Mouse (Mus musculus): ENCODE measurements around the gene Pelp1. TPM values are rescaled to one million over a fixed set of nuclear protein-coding genes. Genes with fewer than 3 reads are reported as not detected.

Pelp1 gene
- polyA plus RNA-seq, 2 experiments = 9.6 to 12.1 TPM

GRCm38 (mm10) chr11:70441882-70442281 is 32.1 kb upstream of the Pelp1 start:
- no peak overlapping the region for H3K9ac ChIP-seq (replicated peaks)
- H3K36me3 ChIP-seq (replicated peaks; ENCODE audit: control insufficient read depth, insufficient read depth, low read depth) = peaks cover 2% of the 10 kb centered on the region; the same call in 1 of the 2 replicates
- H3K27me3 ChIP-seq (ENCODE audit: control insufficient read depth, insufficient read depth, low read length) = no peaks in the 10 kb centered on the region
- H3K4me3 ChIP-seq (ENCODE audit: insufficient read depth in 1 of 2, low read depth in 2 of 2, low read length in 2 of 2) = no peak overlapping the region
- H3K27ac ChIP-seq = no peak overlapping the region
- no peaks in the 10 kb centered on the region for H3K9me3 ChIP-seq (ENCODE audit: control insufficient read depth, low read length)
- ATAC-seq (ENCODE audit: insufficient read depth) (no peak), DNase-seq (ENCODE audit: low read depth in 3 of 3, low spot score in 3 of 3) (no peak)
- peaks cover 0 to 20% of the 10 kb centered on the region in 2 experiments; a peak in 1 of 4 replicates for H3K4me1 ChIP-seq (replicated peaks; ENCODE audit: control insufficient read depth in 2 of 2, insufficient read depth in 2 of 2, low read length in 1 of 2)
- TF ChIP-seq EP300 (IDR thresholded peaks at IDR 0.05; ENCODE audit: low read depth) = no peak
- no peak overlapping the region for H3K4me2 ChIP-seq (ENCODE audit: low read depth)
- WGBS (ENCODE audit: insufficient replicate concordance) = 74% methylated on average over 7 of the region's 7 CpGs

- TF ChIP-seq CTCF (IDR thresholded peaks at IDR 0.05; ENCODE audit: low read depth) (no peak), EP300 (IDR thresholded peaks at IDR 0.05; ENCODE audit: low read depth) (no peak)
- Histone ChIP-seq H3K27me3 (ENCODE audit: control insufficient read depth, insufficient read depth, low read length) (no peaks in the 10 kb centered on the region), H3K4me2 (ENCODE audit: low read depth) (no peak overlapping the region), H3K36me3 (replicated peaks; ENCODE audit: control insufficient read depth, insufficient read depth, low read depth) (peaks cover 2% of the 10 kb centered on the region; the same call in 1 of the 2 replicates), H3K9ac (replicated peaks) (no peak overlapping the region), H3K4me1 (replicated peaks; ENCODE audit: control insufficient read depth in 2 of 2, insufficient read depth in 2 of 2, low read length in 1 of 2) (peaks cover 0 to 14% of the 10 kb centered on the region in 2 experiments; a peak in 1 of 4 replicates), H3K27ac (no peak overlapping the region), H3K4me3 (ENCODE audit: insufficient read depth in 1 of 2, low read depth in 2 of 2, low read length in 2 of 2) (no peak overlapping the region), H3K9me3 (ENCODE audit: control insufficient read depth, low read length) (no peaks in the 10 kb centered on the region)
- WGBS (ENCODE audit: insufficient replicate concordance) = 71% methylated on average over 4 of the region's 4 CpGs
- DNase-seq (ENCODE audit: low read depth in 3 of 3, low spot score in 3 of 3) (no peak), ATAC-seq (ENCODE audit: insufficient read depth) (no peak)
These were observed 30.8 kb upstream of the Pelp1 start for GRCm38 (mm10) chr11:70440637-70441036.

GRCm38 (mm10) chr11:70438728-70439374 is 29.0 kb upstream of the Pelp1 start:
- H3K27me3 ChIP-seq (ENCODE audit: control insufficient read depth, insufficient read depth, low read length) = no peaks in the 10 kb centered on the region
- no peak overlapping the region for H3K9ac ChIP-seq (replicated peaks)
- 69% methylated on average over 7 of the region's 7 CpGs for WGBS (ENCODE audit: insufficient replicate concordance)
- peaks cover 2% of the 10 kb centered on the region; the same call in 1 of the 2 replicates for H3K36me3 ChIP-seq (replicated peaks; ENCODE audit: control insufficient read depth, insufficient read depth, low read depth)
- no peaks in the 10 kb centered on the region for H3K9me3 ChIP-seq (ENCODE audit: control insufficient read depth, low read length)
- no peak overlapping the region for H3K27ac ChIP-seq
- H3K4me3 ChIP-seq (ENCODE audit: insufficient read depth in 1 of 2, low read depth in 2 of 2, low read length in 2 of 2) = no peak overlapping the region
- H3K4me2 ChIP-seq (ENCODE audit: low read depth) = no peak overlapping the region
- peaks cover 0 to 4% of the 10 kb centered on the region in 2 experiments; a peak in 1 of 4 replicates for H3K4me1 ChIP-seq (replicated peaks; ENCODE audit: control insufficient read depth in 2 of 2, insufficient read depth in 2 of 2, low read length in 1 of 2)
- DNase-seq (ENCODE audit: low read depth in 3 of 3, low spot score in 3 of 3) (no peak), ATAC-seq (ENCODE audit: insufficient read depth) (no peak)
- TF ChIP-seq CTCF (IDR thresholded peaks at IDR 0.05; ENCODE audit: low read depth) (no peak), EP300 (IDR thresholded peaks at IDR 0.05; ENCODE audit: low read depth) (no peak)

GRCm38 (mm10) chr11:70437426-70437825 is 27.6 kb upstream of the Pelp1 start:
- Histone ChIP-seq H3K4me2 (ENCODE audit: low read depth) (no peak overlapping the region), H3K36me3 (replicated peaks; ENCODE audit: control insufficient read depth, insufficient read depth, low read depth) (peaks cover 2% of the 10 kb centered on the region; the same call in 1 of the 2 replicates), H3K4me1 (replicated peaks; ENCODE audit: control insufficient read depth in 2 of 2, insufficient read depth in 2 of 2, low read length in 1 of 2) (peaks cover 3 to 12% of the 10 kb centered on the region in 2 experiments), H3K27ac (no peak overlapping the region), H3K9me3 (ENCODE audit: control insufficient read depth, low read length) (no peaks in the 10 kb centered on the region), H3K4me3 (ENCODE audit: insufficient read depth in 1 of 2, low read depth in 2 of 2, low read length in 2 of 2) (no peak overlapping the region), H3K9ac (replicated peaks) (no peak overlapping the region), H3K27me3 (ENCODE audit: control insufficient read depth, insufficient read depth, low read length) (no peaks in the 10 kb centered on the region)
- TF ChIP-seq CTCF (IDR thresholded peaks at IDR 0.05; ENCODE audit: low read depth) (no peak), EP300 (IDR thresholded peaks at IDR 0.05; ENCODE audit: low read depth) (no peak)
- 22% methylated on average over 6 of the region's 6 CpGs for WGBS (ENCODE audit: insufficient replicate concordance)
- no peak for DNase-seq (ENCODE audit: low read depth in 3 of 3, low spot score in 3 of 3)
- no peak for ATAC-seq (ENCODE audit: insufficient read depth)

GRCm38 (mm10) chr11:70435476-70435875 is 25.6 kb upstream of the Pelp1 start:
- no peak overlapping the region for H3K4me3 ChIP-seq (ENCODE audit: insufficient read depth in 1 of 2, low read depth in 2 of 2, low read length in 2 of 2)
- no peak for TF ChIP-seq EP300 (IDR thresholded peaks at IDR 0.05; ENCODE audit: low read depth)
- no peak for TF ChIP-seq CTCF (IDR thresholded peaks at IDR 0.05; ENCODE audit: low read depth)
- 14% methylated on average over 5 of the region's 5 CpGs for WGBS (ENCODE audit: insufficient replicate concordance)
- no peak overlapping the region for H3K9ac ChIP-seq (replicated peaks)
- peaks cover 2% of the 10 kb centered on the region; the same call in 1 of the 2 replicates for H3K36me3 ChIP-seq (replicated peaks; ENCODE audit: control insufficient read depth, insufficient read depth, low read depth)
- peak overlapping the region; percentile 65; the same call in 1 of the 2 replicates for H3K4me2 ChIP-seq (ENCODE audit: low read depth)
- peaks cover 9 to 16% of the 10 kb centered on the region in 2 experiments for H3K4me1 ChIP-seq (replicated peaks; ENCODE audit: control insufficient read depth in 2 of 2, insufficient read depth in 2 of 2, low read length in 1 of 2)
- no peaks in the 10 kb centered on the region for H3K27me3 ChIP-seq (ENCODE audit: control insufficient read depth, insufficient read depth, low read length)
- DNase-seq (ENCODE audit: low read depth in 3 of 3, low spot score in 3 of 3) (no peak), ATAC-seq (ENCODE audit: insufficient read depth) (no peak)
- H3K27ac ChIP-seq = no peak overlapping the region
- H3K9me3 ChIP-seq (ENCODE audit: control insufficient read depth, low read length) = no peaks in the 10 kb centered on the region

All from liver, embryonic 14.5 days (tissue).